Mouse (Mus musculus) induced T-regulatory cell, adult 2 months (primary cell): ENCODE data around the gene Olfr107.

Experiments
- DNase-seq: peaks from one replicate; pipeline ENCODE4 v3.0.0-alpha.2; 2012; ENCODE audit warnings: low read depth

Gene Olfr107

DNA sequence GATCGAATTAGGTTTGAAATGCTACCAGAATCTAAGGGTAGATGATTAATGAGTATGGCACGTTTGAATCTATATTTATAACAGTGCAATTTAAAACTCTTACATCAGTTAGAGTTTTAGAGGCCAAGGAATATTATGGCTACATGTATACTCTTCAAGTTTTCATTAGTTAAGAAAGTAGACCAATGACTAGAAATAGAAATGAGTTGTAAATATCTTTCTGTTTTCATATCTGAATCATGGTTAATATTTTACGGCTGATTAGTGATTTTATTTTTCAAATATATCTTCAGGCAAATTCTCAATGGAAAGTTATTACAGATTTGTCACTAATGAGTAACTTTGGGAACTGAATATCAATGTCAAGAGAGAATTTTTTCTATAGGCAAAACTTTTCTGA is at the start of gene Olfr107:
Gene Olfr107 (plus strand): TSS at position 301 of the 400 bp plus-strand sequence.
- DNase-seq, result no peak

DNA sequence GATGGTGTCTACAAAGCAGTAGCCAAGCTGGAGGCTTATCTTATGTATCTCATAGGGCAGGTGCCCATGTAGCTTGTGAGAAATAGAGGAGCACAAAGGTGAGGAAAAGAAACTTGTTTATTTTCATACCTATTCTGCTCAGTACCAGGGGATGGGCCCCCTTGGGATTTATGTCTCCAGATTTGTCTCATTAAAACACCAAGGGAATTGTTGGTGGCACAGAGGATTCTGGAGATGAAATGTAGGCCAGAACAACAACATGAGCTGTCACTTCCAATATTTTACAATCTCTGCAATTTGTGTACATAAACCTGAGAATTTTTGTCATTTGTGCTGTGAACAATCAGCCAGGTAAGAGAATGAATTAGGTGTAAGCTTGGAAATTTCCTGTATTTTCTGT is 39.7 kb upstream of the Olfr107 start, which contains the start of gene Olfr104-ps:
Gene Olfr104-ps (plus strand): TSS at position 301 of the 400 bp plus-strand sequence.
- no peak for DNase-seq

DNA sequence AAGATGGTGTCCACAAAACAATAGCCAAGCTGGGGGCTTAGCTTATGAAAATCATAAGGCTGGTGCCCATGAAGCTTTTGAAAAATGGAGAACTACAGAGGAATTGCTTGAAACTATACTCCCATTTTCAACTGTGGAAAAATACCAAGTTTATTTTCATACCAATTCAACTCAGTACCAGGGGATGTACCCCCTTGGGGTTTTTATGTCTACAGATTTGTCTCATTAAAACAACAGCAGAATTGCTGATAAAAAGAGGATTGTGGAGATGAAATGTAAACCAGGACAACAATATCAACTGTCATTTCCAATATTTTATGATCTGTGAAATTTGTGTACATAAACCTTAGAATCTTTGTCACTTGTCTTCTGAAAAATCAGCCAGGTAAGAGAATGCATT is 20.3 kb upstream of the Olfr107 start, which contains the start of gene Olfr105-ps:
Gene Olfr105-ps (plus strand): TSS at position 301 of the 400 bp plus-strand sequence.
- DNase-seq, result no peak

DNA sequence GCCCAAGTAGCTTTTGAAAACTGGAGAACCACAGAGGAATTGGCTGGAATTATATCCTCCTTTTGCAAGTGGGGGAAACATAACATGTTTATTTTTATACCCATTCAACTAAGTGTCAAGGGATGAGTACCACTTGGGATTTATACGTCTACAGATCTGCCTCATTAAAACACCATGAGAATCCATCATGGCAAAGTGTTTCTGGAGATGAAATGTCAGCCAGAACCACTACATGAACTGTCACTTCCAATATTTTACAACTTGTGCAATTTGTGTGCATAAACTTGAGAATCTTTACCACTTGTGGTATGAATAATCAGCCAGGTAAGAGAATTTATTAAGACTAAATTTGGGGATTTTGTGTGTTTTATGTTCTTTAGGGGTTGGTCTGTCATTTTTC is 8.9 kb upstream of the Olfr107 start, which contains the start of gene Olfr106-ps:
Gene Olfr106-ps (plus strand): TSS at position 301 of the 400 bp plus-strand sequence.
- no peak for DNase-seq

DNA sequence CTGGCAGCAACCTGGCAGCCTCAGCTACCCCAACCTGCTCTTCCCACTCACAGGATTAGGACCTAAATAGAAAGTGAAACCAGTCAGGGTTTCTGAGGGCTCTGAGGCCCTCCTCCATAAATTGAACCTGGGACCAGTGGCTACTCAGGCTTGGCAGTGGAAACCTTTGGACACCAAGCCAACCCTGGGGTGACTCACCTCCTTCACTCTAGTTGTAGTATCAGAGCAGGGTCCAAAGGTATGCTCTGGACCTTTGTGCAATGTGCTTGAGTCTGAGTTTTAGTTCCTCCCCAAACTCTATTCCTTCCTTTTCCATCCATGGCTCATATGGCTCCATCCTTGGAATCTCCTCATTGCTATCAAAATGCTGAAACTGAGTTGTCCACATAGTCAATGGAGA is 14.4 kb downstream of the Olfr107 start:
- no peak for DNase-seq

DNA sequence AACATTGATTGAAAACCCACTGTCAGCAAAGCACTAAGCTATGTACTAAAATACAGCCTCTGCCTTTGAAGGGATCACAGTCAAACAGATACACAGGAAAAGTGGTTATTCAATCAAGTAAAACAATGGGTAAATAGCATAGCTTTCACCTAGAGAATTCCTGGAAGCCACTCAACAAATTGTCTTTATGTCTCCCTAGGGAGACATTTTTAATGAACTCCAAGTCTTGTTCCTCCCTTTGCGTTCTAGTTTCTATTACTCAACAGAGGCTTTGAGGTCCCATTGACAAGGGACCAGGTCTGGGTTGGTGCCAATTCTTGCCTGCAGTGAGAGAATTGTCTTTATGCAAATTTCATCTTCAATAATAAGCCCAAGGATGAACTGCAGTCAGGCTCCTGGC is 46.2 kb downstream of the Olfr107 start, which contains the start of gene Olfr108:
Gene Olfr108 (plus strand): TSS at position 301 of the 400 bp plus-strand sequence.
- no peak for DNase-seq
